Mouse (Mus musculus): Measurements from ENCODE around the gene Foxk1. TPM values are rescaled to one million over a fixed set of nuclear protein-coding genes. Genes with fewer than 3 reads are reported as not detected.
A peak's percentile ranks its signal among the peaks of the same experiment; 100 is the strongest.

Foxk1 gene
- 4.3 and 5.2 TPM in 2 replicates for polyA plus RNA-seq (2016; fragmentation: Nextera tagmentation; extraction: Ambion mirVana)

DNA sequence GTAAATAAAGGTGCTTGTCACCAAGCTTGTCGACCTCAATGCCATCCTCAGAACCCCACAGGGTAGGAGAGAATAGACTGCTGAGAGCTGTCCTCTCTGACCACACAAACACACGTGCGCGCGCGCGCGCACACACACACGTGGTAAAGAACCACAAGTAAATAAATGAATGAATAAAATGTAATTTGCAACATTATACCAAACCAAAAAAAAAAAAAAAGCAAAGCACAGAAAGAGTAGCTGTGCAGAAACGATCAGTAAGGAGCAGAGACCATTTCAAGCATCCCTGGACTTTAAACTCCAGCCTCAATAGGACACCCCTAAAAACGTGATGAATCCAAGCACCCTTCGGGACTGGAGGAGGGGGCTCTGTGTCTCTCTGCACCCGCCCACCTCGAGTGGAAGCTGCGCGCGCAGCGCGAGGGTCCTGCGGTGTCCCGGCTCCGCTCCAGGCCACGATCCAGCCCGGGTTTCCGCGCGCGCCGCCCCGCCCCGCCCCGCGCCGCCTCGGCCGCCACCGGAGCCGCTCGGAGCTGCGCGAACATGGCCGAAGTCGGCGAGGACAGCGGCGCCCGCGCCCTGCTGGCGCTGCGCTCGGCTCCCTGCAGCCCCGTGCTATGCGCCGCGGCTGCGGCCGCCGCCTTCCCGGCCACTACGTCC is at the start of gene Foxk1:
Gene Foxk1, plus strand, starts transcription at position 517 of the 660 bp plus-strand sequence.
- Histone ChIP-seq H3K9me3 (no peaks in the 10 kb centered on the region), H3K4me3 (peak within 1 kb of the TSS; percentile 96), H3K36me3 (replicated peaks) (peaks cover 27% of the 10 kb centered on the region), H3K27me3 (ENCODE audit: poor library complexity, severe bottlenecking) (no peaks in the 10 kb centered on the region), H3K27ac (peak within 1 kb of the TSS; percentile 95), H3K4me1 (peaks cover 68% of the 10 kb centered on the region)
- DNase-seq (ENCODE audit: extremely low spot score, low spot score), result peak; percentile 95
- 0% methylated on average over 60 of the region's 60 CpGs for WGBS

DNA sequence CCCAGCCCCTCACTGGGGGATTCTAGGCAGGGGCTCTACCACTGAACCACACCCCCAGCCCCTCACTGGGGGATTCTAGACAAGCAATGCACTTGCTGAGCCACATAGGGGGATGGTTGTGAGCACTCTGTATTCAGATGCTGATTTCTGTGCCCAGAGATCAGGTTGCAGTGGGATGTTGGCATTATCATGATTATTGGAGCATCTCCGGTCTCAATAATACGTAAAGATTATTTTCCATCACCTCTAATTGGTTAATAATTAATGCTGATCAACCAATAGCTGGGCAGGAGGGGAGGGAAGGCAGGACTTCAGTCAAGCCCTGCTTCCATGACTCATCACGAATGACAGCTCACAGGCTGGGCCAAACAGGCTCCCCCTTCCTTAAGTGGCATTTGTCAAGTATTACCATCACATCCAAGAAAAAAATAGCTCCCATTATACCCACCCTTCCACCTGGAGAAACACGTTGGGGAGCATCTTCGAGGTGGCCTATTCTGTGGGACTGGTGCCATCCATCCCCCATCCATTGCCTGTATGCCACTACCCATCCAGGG is 48.9 kb upstream of the Foxk1 start:
- H3K27me3 ChIP-seq (ENCODE audit: poor library complexity, severe bottlenecking), result no peaks in the 10 kb centered on the region
- H3K4me1 ChIP-seq, result 0 out of 2 replicates have a peak, but pooled peaks cover 10% of the 10 kb centered on the region
- no peak for DNase-seq (ENCODE audit: extremely low spot score, low spot score)
- WGBS, result 93% methylated on average over 5 of the region's 5 CpGs
- H3K9me3 ChIP-seq, result no peaks in the 10 kb centered on the region; the same call in 1 of the 2 replicates
- H3K36me3 ChIP-seq (replicated peaks), result no peaks in the 10 kb centered on the region
- H3K4me3 ChIP-seq, result no peak overlapping the region
- H3K27ac ChIP-seq, result no peak overlapping the region

DNA sequence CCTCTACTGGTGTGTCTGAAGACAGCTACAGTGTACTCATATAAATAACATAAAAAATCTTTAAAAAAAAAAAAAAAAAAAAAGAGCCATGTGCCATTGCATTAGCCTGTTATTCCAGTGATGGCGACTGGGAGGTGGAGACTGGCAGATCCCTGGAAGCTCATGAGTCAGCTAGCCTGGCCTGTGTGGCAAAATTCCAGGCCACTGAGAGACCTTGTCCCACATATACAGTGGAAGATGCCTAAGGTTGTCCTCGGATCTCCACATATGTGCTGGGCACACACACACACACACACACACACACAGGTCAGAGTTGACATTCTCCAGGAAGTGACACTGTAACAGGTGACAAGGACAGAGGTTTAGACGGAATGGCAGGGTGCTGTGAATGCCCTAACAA is 46.2 kb upstream of the Foxk1 start:
- Histone ChIP-seq H3K36me3 (replicated peaks) (no peaks in the 10 kb centered on the region), H3K27me3 (ENCODE audit: poor library complexity, severe bottlenecking) (no peaks in the 10 kb centered on the region), H3K9me3 (no peaks in the 10 kb centered on the region), H3K27ac (no peak overlapping the region), H3K4me3 (no peak overlapping the region), H3K4me1 (0 out of 2 replicates have a peak, but pooled peaks cover 10% of the 10 kb centered on the region)
- 90% methylated on average over 3 of the region's 3 CpGs for WGBS
- no peak for DNase-seq (ENCODE audit: extremely low spot score, low spot score)

DNA sequence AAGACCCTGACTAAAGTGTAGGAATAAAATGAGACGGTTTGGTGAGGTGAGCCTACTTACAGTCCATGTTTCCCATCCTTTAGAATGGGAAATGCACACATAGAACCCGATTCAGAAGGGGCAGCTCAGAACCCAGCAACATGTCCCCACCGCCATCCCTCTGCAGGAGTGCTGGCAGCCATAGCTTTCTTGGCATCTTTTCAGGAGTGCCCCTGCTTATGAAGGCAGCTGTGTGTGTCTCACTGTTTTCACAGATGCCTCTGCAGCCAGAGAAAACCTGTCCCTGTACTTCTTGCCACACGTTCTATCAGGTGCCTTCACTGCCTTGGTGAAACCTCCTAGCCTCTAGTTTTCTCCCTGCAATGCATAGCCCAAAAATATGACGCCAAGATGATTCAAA is 40.1 kb upstream of the Foxk1 start:
- peaks cover 7% of the 10 kb centered on the region; the same call in 1 of the 2 replicates for H3K4me1 ChIP-seq
- 0 out of 2 replicates have a peak, but pooled peaks cover 4% of the 10 kb centered on the region for H3K27me3 ChIP-seq (ENCODE audit: poor library complexity, severe bottlenecking)
- H3K4me3 ChIP-seq, result no peak overlapping the region
- H3K36me3 ChIP-seq (replicated peaks), result no peaks in the 10 kb centered on the region
- DNase-seq (ENCODE audit: extremely low spot score, low spot score), result no peak
- no peak overlapping the region for H3K27ac ChIP-seq
- no peaks in the 10 kb centered on the region for H3K9me3 ChIP-seq
- WGBS, result 87% methylated on average over 5 of the region's 5 CpGs

DNA sequence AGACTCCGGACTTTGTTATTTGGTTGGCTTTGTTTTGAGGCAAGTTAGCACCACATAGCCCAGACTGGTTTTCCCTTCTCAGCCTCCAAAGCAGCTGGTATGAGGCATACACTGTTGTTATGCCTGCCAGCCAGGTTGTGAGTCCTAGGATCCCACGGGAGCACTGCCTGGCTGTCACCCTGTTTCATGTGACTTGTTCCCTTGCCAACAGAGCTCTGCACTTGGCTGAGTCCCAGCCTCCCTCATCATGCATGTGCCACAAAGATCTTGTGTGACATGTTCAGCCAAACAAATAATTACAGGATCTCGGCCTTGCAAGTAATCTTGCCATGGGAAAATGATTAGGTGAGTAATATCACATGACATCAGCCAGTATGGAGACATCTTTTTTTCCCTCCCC is 38.4 kb upstream of the Foxk1 start:
- 88% methylated on average over 3 of the region's 3 CpGs for WGBS
- 0 out of 2 replicates have a peak, but pooled peaks cover 4% of the 10 kb centered on the region for H3K27me3 ChIP-seq (ENCODE audit: poor library complexity, severe bottlenecking)
- H3K36me3 ChIP-seq (replicated peaks), result no peaks in the 10 kb centered on the region
- H3K9me3 ChIP-seq, result no peaks in the 10 kb centered on the region
- DNase-seq (ENCODE audit: extremely low spot score, low spot score), result no peak
- no peak overlapping the region for H3K27ac ChIP-seq
- peaks cover 22% of the 10 kb centered on the region for H3K4me1 ChIP-seq
- no peak overlapping the region for H3K4me3 ChIP-seq

DNA sequence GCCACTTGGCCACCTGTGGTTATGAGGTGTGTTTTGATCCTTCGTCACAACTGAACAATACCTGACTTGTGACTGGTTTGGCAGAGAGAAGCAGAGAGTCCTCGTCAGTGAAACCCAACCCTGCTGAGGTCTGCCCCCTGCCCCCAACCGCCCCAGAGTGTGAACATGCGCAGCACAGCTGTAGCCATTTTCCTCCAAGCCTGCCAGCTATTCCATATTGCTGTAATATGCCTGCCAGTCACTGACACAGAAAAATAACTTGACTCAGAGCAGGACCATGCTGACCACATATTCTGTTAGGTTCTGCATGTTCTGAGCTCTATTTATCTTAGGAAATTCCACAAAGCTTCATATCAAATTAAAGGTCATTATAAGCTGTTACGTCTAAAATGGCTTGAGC is 37.2 kb upstream of the Foxk1 start:
- 0 out of 2 replicates have a peak, but pooled peaks cover 4% of the 10 kb centered on the region for H3K27me3 ChIP-seq (ENCODE audit: poor library complexity, severe bottlenecking)
- no peak overlapping the region for H3K27ac ChIP-seq
- 62% methylated on average over 5 of the region's 5 CpGs for WGBS
- no peaks in the 10 kb centered on the region for H3K9me3 ChIP-seq
- no peak for DNase-seq (ENCODE audit: extremely low spot score, low spot score)
- no peak overlapping the region for H3K4me3 ChIP-seq
- H3K4me1 ChIP-seq, result peaks cover 33% of the 10 kb centered on the region
- no peaks in the 10 kb centered on the region for H3K36me3 ChIP-seq (replicated peaks)

DNA sequence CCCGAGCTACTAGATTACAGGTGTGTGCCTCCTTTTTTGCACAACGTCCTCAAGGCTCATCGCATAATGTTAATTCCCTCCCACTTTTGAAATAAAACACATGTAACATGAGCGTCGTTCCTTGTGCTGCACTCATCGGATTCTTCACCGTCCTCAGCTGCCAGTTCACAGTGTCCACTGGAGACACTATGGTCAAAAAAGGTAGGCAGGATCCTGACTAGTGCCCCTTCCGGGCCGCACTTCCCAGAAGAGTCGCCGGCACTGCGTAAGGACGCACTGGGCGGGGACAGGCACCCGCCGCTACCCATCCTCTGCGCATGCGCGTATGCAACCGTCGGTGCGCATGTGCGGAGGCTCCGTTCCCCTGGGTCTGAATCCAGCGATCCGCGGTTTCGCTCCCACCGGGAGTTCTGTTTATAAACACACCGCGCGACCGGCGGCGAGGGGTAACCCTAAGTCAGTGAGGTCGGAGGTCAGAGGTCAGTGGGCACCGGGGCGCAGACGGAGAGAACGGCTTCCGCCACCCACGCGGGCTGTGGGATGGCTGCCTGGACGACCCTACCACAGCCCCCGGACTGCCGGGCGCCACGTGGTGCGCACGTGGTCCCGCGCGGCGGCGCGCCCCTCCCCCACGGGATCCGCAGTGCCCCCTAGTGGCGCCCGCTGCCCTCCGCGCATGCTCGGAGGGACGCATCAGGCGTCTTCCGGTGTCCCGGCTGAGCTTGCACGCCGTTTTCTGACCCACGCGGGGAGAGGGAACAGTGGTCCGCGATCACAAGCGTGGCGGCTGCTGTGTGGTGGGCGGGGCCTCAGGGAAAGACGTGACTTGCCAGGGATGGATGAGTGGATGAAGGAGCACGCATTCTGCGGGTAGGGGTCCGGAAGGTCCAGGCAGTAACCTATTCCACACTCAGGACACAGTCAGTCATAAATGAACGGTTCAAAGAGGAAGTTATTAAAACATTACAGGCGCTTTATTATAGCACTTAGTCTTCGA is 33.9 kb upstream of the Foxk1 start:
- H3K9me3 ChIP-seq, result no peaks in the 10 kb centered on the region; the same call in 1 of the 2 replicates
- peak; percentile 98 for DNase-seq (ENCODE audit: extremely low spot score, low spot score)
- 1% methylated on average over 83 of the region's 83 CpGs for WGBS
- peak overlapping the region; percentile 64 for H3K4me3 ChIP-seq
- peaks cover 10% of the 10 kb centered on the region for H3K36me3 ChIP-seq (replicated peaks)
- peaks cover 59% of the 10 kb centered on the region for H3K4me1 ChIP-seq
- no peaks in the 10 kb centered on the region for H3K27me3 ChIP-seq (ENCODE audit: poor library complexity, severe bottlenecking)
- H3K27ac ChIP-seq, result peak overlapping the region; percentile 94

DNA sequence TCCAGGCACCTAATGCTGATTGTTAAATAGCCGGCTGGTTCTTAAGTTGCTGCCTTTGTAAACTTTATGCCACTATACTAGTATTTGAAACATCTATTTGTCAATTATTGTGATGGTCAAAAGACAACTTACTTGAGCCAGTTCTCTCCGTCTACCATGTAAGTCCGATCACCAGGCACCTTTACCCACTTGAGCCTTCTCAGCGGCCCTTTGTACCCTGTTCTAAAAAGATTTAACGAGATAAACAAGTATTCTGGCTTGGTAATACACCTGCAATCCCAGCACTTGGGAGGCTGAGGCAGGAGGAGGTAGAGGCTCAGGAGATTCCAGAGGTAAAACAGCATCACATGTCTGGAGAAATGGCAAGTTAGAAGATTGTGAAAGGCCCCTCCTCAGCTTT is 33.2 kb upstream of the Foxk1 start:
- Histone ChIP-seq H3K9me3 (no peaks in the 10 kb centered on the region; the same call in 1 of the 2 replicates), H3K4me3 (peak overlapping the region; percentile 64), H3K4me1 (peaks cover 66% of the 10 kb centered on the region)

DNA sequence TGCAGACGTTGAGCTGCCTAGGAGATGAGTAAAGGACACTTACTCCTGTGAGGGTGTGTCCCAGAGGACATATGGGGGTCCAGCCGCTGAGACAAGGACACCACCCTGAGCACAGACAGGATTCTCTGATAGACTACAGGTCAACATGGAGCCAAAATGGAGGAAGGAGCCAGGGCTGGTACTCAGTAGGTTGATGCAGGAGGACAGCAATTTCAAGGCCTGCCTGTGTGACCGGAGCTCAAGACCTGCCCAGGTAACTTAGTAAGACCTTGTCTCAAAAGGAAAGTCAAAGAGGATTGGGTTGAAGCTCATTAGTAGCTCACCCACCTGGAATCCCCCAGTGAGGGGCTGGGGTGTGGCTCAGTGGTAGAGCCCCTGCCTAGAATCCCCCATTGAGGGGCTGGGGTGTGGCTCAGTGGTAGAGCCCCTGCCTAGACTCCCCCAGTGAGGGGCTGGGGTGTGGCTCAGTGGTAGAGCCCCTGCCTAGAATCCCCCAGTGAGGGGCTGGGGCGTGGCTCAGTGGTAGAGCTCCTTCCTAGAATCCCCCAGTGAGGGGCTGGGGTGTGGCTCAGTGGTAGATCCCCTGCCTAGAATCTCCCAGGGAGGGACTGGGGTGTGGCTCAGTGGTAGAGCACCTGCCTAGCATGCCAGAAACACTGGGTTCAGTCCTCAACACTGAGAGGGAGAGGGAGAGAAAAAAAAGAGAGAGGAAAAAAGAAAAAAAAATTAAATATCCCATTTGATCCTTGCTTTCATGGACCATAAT is 30.7 kb upstream of the Foxk1 start:
- peak overlapping the region; percentile 17; the same call in 1 of the 2 replicates for H3K4me3 ChIP-seq
- 89% methylated on average over 4 of the region's 4 CpGs for WGBS
- H3K36me3 ChIP-seq (replicated peaks), result peaks cover 15% of the 10 kb centered on the region
- no peak for DNase-seq (ENCODE audit: extremely low spot score, low spot score)
- H3K27me3 ChIP-seq (ENCODE audit: poor library complexity, severe bottlenecking), result no peaks in the 10 kb centered on the region
- H3K9me3 ChIP-seq, result peaks cover 8% of the 10 kb centered on the region
- H3K27ac ChIP-seq, result peak overlapping the region; percentile 88
- peaks cover 68% of the 10 kb centered on the region for H3K4me1 ChIP-seq

More for the DNA sequence above, 33.2 kb upstream of the Foxk1 start:
- WGBS, result 65% methylated on average over 5 of the region's 5 CpGs
- no peak for DNase-seq (ENCODE audit: extremely low spot score, low spot score)
- Histone ChIP-seq H3K27me3 (ENCODE audit: poor library complexity, severe bottlenecking) (no peaks in the 10 kb centered on the region), H3K36me3 (replicated peaks) (peaks cover 10% of the 10 kb centered on the region), H3K27ac (peak overlapping the region; percentile 94)

DNA sequence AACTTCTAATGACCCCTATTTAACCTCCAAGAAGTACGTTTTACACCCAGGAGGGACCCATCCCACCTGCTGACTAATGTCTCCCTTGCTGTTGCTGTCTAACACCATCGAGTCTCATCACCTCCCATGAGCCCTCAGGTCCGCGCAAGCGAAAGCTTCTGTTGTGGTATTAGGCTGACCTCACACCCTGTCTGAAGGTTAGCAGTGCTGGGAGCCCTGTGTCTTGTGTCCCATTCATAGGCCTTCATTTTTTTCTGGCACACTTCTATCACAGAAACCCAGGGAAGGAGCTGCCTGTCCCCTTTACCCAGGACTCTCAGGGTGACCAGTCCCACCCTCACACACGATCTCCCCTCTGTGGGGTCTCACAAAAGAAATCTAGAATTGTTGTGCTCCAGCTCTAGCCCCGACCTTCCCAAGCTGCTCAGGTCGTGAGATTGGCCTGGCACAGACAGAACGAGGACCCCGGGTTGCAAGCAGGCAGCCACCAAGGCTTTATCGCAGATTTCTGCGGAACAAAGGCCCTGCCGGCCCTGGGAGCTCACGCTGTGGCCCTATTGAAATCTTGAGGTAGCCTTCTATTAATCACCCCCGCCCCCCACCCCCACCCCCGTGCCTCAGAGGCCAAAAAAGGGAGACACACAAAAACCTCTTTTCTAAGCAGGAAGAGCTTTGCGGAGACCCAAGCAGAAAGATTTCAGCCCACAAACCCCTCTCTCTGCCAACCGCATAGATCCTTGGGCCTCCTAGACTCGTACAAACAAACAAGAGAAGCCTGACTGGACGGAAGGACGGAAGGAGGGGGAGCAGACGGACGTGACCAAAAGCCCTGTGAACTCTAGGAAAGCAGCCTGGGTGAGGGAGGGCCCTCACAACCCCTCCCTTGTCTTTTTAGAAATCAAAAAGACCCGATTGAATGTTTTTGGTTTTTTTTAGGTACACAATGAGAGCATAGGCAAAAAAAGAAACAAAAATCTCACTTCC is 29.8 kb upstream of the Foxk1 start:
- peak; percentile 91 for DNase-seq (ENCODE audit: extremely low spot score, low spot score)
- peak overlapping the region; percentile 17; the same call in 1 of the 2 replicates for H3K4me3 ChIP-seq
- WGBS, result 3% methylated on average over 24 of the region's 24 CpGs
- H3K27ac ChIP-seq, result peak overlapping the region; percentile 88
- H3K4me1 ChIP-seq, result peaks cover 66% of the 10 kb centered on the region
- H3K9me3 ChIP-seq, result peaks cover 8% of the 10 kb centered on the region
- H3K27me3 ChIP-seq (ENCODE audit: poor library complexity, severe bottlenecking), result no peaks in the 10 kb centered on the region
- H3K36me3 ChIP-seq (replicated peaks), result peaks cover 15% of the 10 kb centered on the region

DNA sequence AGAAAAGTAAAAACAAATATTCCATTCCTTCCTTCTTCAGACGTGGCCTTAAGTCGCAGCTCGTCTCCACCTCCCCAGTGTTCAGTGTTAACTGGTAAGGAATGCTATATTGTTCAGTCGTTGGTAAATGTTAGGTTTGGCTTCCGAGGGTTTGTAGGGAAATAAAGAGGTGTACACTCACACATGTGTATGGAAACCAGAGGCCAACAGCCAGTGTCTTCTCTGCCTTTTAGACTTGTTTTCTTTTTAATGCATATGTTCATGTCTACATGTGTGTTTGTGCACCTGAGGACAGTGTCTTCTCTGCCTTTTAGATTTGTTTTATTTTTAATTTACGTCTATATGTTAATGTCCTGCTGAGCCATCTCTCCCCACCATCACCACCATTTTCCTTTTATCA is 29.1 kb upstream of the Foxk1 start:
- 13% methylated on average over 6 of the region's 6 CpGs for WGBS

More for the DNA sequence above, 29.1 kb upstream of the Foxk1 start:
- Histone ChIP-seq H3K4me1 (peaks cover 60% of the 10 kb centered on the region), H3K9me3 (peaks cover 8% of the 10 kb centered on the region), H3K4me3 (peak overlapping the region; percentile 17; the same call in 1 of the 2 replicates), H3K27ac (peak overlapping the region; percentile 88), H3K36me3 (replicated peaks) (peaks cover 15% of the 10 kb centered on the region), H3K27me3 (ENCODE audit: poor library complexity, severe bottlenecking) (no peaks in the 10 kb centered on the region)
- DNase-seq (ENCODE audit: extremely low spot score, low spot score), result no peak
